In genomic region chr16:65568853-65569252, GRCm38 (mm10) we compare ENCODE assay signal across 29 mouse cellular contexts. TPM values are rescaled to one million over a fixed set of nuclear protein-coding genes. Genes with fewer than 3 reads are reported as not detected.
"Had no signal": no experiment of that assay in that cellular context is flagged by ENCODE, and none has a peak within 500 bp of the region (broad histone marks: within the 10 kb centered on the region; RNA-seq: fewer than 3 reads in every experiment).

No protein-coding gene starts in this region.

- H3K4me2 ChIP-seq: limb, embryonic 12.5 days; limb, embryonic 15.5 days; liver, embryonic 11.5 days; lung, embryonic 14.5 days; midbrain, embryonic 12.5 days; midbrain, embryonic 15.5 days; neural tube, embryonic 12.5 days; neural tube, embryonic 15.5 days had no signal

- DNase-seq: kidney, adult 2 months; kidney, postnatal 36 days; layer of hippocampus, postnatal 36 days; left cerebral cortex, postnatal 4 days; liver, postnatal 0 days; lung, embryonic 14.5 days; right cerebral cortex, adult 18-20 months; right cerebral cortex, postnatal 14 days; right cerebral cortex, postnatal 4 days; thymus, adult 2 months; thymus, postnatal 14 days; thymus, postnatal 4 days had no signal

- H3K4me3 ChIP-seq: limb, embryonic 12.5 days; limb, embryonic 15.5 days; midbrain, embryonic 12.5 days; midbrain, embryonic 15.5 days; neural tube, embryonic 12.5 days; neural tube, embryonic 15.5 days had no signal

- H3K4me1 ChIP-seq: limb, embryonic 12.5 days; limb, embryonic 15.5 days; midbrain, embryonic 12.5 days; midbrain, embryonic 15.5 days; neural tube, embryonic 12.5 days had no signal

- ATAC-seq: intestine, postnatal 0 days; liver, postnatal 0 days; lung, postnatal 0 days; midbrain, embryonic 15.5 days had no signal

- H3K36me3 ChIP-seq: limb, embryonic 12.5 days; limb, embryonic 15.5 days; midbrain, embryonic 12.5 days; midbrain, embryonic 15.5 days; neural tube, embryonic 12.5 days; neural tube, embryonic 15.5 days had no signal

- H3K27me3 ChIP-seq: limb, embryonic 12.5 days; limb, embryonic 15.5 days; midbrain, embryonic 12.5 days; midbrain, embryonic 15.5 days; neural tube, embryonic 12.5 days; neural tube, embryonic 15.5 days had no signal

- H3K9me3 ChIP-seq: limb, embryonic 12.5 days; limb, embryonic 15.5 days; midbrain, embryonic 12.5 days; midbrain, embryonic 15.5 days; neural tube, embryonic 12.5 days; neural tube, embryonic 15.5 days had no signal

RNA-seq across cellular contexts. Expression of gene Pou1f1, which starts 48.5 kb away (rescaled TPM):
- total RNA-seq: layer of hippocampus, adult 8-10 months; layer of hippocampus, postnatal 10 days; layer of hippocampus, postnatal 36 days; left cerebral cortex, adult 8-10 months; left cerebral cortex, postnatal 14 days; left cerebral cortex, postnatal 4 days had no signal
- polyA plus RNA-seq: kidney, adult 2 months; kidney, embryonic 14.5 days; limb, embryonic 12.5 days; liver, embryonic 11.5 days; liver, embryonic 14.5 days; liver, postnatal 0 days; lung, embryonic 14.5 days; lung, postnatal 0 days; macrophage; midbrain, embryonic 12.5 days; neural tube, embryonic 12.5 days; neural tube, embryonic 15.5 days; stomach, embryonic 14.5 days had no signal
